Mouse (Mus musculus): ENCODE results near the gene Kalrn.

Gene Kalrn

DNA sequence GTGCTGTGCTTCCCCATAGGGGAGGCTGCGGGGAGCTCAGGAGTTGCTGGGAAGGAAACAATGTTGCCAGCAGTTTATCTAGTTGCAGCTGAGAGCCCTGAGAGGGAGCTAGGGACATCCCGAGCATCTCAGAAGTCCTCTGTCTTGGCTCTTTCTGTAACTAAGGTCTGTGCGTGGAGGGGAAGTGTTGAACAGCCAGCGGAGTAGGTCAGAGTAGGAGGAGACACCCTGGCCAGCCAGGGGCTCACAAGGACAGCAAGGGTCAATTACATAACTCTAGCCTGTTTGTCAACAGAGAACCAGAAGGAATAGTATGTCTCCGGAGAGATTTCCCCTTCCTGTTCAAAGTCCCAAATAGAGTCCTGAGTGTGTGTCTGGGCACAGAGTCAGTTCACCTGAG, 641.2 kb downstream of the Kalrn start:
- no peak for DNase-seq

DNA sequence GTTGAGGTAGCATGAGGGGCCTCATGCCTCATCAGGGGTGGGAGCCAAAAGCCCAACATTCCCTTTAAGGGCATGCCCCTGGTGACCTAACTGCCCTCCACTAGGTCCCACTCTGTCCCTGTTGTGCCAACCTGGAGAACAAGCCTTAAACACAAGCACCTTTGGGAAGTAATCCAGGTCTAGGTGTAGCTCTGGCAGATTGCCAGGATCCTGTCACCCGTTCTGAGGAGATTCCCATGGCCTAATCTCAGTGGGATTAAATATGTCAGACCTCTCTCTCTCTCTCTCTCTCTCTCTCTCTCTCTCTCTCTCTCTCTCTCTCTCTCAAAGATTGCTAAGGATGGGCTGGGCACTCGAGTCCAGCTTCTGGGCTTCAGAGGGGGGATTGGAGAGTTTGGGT, 641.6 kb downstream of the Kalrn start:
- peak in 1 of 2 experiments; percentile 33 for DNase-seq

DNA sequence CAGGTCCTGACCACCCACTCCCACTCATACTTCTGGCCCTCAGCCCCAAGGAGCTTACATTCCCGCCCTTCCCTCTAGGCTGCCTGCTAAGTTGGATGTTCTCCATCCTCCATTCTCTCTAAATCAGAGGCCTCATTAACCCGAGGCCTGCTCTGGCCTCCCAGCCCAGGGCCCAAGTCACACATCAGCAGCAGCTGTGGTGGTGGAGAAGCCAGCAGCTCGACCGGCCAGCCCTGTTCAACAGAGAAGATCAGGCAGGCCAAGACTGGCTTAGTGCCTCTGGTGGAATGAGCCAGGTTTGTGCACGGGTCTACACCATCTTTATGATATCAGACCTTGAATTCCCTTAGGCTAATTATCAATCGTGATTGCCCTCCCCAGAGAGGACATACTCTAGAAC, 642.5 kb downstream of the Kalrn start:
- peak in 1 of 2 experiments; percentile 8 for DNase-seq

GRCm38 (mm10) chr16:33928788-33929462, 644.4 kb downstream of the Kalrn start:
- peak; percentile 52 to 53 for DNase-seq

GRCm38 (mm10) chr16:33927263-33927824, 646.0 kb downstream of the Kalrn start:
- DNase-seq = no peak

DNA sequence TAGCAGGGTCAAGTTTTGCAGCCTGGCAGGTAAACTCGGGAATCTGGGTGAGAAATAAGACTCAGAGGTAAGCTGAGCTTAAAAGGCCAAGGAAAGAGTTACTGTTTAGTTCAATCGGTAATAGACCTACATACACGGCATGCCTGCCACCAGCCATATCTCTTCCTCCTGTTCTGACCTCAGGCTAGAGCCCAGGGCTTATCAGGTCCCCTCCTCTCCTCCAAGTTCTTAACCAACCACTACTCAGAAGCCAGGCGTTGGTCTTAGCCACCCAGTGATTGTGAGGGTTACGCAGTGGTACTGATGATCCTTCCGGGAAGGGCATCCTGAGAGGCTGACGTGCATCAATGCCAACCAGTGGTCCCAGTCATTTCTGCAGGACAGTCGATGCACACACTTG, 649.6 kb downstream of the Kalrn start:
- no peak for DNase-seq

DNA sequence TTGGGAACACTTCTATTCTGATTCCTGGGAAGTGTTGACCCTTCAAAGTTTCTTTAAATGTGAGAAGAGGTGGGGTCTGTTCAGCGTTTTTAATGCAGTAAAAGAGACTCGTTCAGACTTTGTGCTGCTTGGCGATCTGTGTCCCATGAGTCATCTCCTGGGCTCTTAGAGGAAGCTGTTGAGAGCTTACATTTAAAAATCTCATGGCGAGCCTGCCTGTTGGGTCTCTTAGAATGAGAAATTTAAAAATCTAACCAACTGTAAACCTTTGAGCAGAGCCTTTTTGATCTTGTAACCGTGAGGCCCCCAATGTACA, 650.4 kb downstream of the Kalrn start:
- DNase-seq = no peak

DNA sequence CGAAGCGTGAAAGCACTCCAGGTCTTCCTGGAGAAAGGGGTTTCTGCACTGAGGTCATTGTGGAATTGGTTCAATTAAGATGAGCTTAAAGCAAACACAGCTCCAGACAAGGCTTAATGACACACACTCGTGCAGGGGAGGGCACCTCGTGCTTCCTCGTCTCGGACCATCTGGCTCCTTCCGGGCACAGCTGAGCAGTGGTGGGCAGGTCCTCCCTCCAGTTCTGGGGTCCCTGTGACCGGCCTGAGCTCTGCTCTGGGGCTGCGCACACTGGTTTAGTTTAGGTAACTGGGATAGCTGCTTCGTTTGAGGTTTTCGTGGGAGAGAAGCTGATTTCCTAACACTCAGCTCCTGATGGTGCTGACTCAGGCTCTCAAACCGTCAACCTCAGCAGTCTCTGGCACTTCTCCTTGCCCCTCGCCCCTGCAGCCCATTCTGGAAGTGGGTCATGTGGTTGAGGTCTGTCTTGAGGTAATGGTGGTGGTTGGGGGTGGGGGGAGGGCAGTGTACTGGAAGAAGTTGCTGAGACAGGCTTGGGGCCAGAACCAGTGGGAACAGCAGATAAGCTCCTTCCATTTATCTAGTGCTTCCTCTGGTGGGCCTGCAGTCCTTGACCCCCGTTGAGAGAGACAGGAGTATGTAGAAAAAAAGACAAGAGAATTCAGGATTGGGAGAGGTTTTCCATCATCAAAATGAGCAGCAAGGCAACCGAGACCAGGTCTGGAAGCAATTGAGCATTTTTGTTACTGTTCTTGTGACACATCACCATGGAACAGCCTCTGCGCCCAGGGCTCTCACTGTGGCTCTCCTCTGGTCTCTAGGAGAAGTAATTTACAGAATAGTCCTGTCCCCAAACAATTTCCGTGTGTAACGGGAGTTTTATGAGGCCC, 651.0 kb downstream of the Kalrn start:
- peak; percentile 72 to 75 for DNase-seq

- DNase-seq = no peak
These were observed 651.8 kb downstream of the Kalrn start for GRCm38 (mm10) chr16:33921514-33921913.
